In genomic region chr10:70837326-70837725, GRCm38 (mm10) we compare ENCODE assay signal across 30 mouse cellular contexts.
DNase-seq lines count a peak whose midpoint lies in the region; ATAC-seq and TF ChIP-seq lines count a peak whose summit lies in the region.
"Had no signal": no experiment of that assay in that cellular context is flagged by ENCODE, and none has a peak within 500 bp of the region (broad histone marks: within the 10 kb centered on the region; RNA-seq: fewer than 3 reads in every experiment).

No protein-coding gene starts in this region.

- ATAC-seq in hindbrain, embryonic 11.5 days (ENCODE audit: low FRiP score) = no peak
- ATAC-seq: activated CD4-positive, CD25-positive, alpha-beta regulatory T cell, adult 4 months; CD4-positive, CD25-positive, alpha-beta regulatory T cell, adult 4 months; forebrain, embryonic 14.5 days; forebrain, embryonic 16.5 days; Patski had no signal

- peak; percentile 17 for DNase-seq in heart, adult 11 months
- no peak for DNase-seq in heart, adult 9 months (ENCODE audit: low spot score in 2 of 2)
- DNase-seq in ES-CJ7 (ENCODE audit: low read depth, low spot score) (peak; percentile 75), R1 (ENCODE audit: low read depth, low spot score) (peak; percentile 90)
- DNase-seq in hindbrain, embryonic 11.5 days (ENCODE audit: low spot score) = no peak
- DNase-seq in cerebellum, adult 8-10 months = no peak
- DNase-seq in kidney, adult 9 months = no peak
- DNase-seq: adrenal gland, adult 8-10 months; adrenal gland, postnatal 14 days; adrenal gland, postnatal 36 days; B cell, adult 2 months; cerebellum, adult 11-12 months; cerebellum, adult 2 months; cerebellum, adult 9-11 months; cerebellum, postnatal 14 days; cerebellum, postnatal 36 days; embryo, embryonic 11 days had no signal

- no peak for TF ChIP-seq CTCF in E14TG2a.4 (conservative IDR thresholded peaks at IDR 0.05; ENCODE audit: low read length)

- no peak overlapping the region for H3K9ac ChIP-seq in hindbrain, embryonic 11.5 days (ENCODE audit: low read depth, low read length)
- H3K9ac ChIP-seq: embryonic facial prominence, embryonic 13.5 days; embryonic facial prominence, embryonic 15.5 days; forebrain, embryonic 12.5 days had no signal

- peaks cover 31% of the 10 kb centered on the region for H3K4me1 ChIP-seq in E14TG2a.4 (replicated peaks; ENCODE audit: low read depth, low read length)
- no peaks in the 10 kb centered on the region for H3K4me1 ChIP-seq in hindbrain, embryonic 11.5 days (replicated peaks; ENCODE audit: control insufficient read depth, insufficient read depth, low read length)
- H3K4me1 ChIP-seq: embryonic facial prominence, embryonic 13.5 days; embryonic facial prominence, embryonic 15.5 days; forebrain, embryonic 10.5 days; forebrain, embryonic 12.5 days had no signal

- peaks cover 10% of the 10 kb centered on the region for H3K36me3 ChIP-seq in E14TG2a.4 (ENCODE audit: insufficient read depth, low read length)
- H3K36me3 ChIP-seq in hindbrain, embryonic 11.5 days (ENCODE audit: control insufficient read depth, insufficient read depth, low read length) = no peaks in the 10 kb centered on the region
- H3K36me3 ChIP-seq: embryonic facial prominence, embryonic 13.5 days; embryonic facial prominence, embryonic 15.5 days; forebrain, embryonic 10.5 days; forebrain, embryonic 12.5 days; G1E had no signal

- no peak overlapping the region for H3K27ac ChIP-seq in hindbrain, embryonic 11.5 days (ENCODE audit: low read depth, low read length)
- H3K27ac ChIP-seq: embryonic facial prominence, embryonic 13.5 days; embryonic facial prominence, embryonic 15.5 days; forebrain, embryonic 10.5 days; forebrain, embryonic 12.5 days had no signal

- H3K27me3 ChIP-seq in E14TG2a.4 (ENCODE audit: insufficient read depth, low read length) = no peaks in the 10 kb centered on the region
- no peaks in the 10 kb centered on the region for H3K27me3 ChIP-seq in hindbrain, embryonic 11.5 days (ENCODE audit: control insufficient read depth, insufficient read depth, low read length)
- H3K27me3 ChIP-seq: CH12.LX; embryonic facial prominence, embryonic 13.5 days; embryonic facial prominence, embryonic 15.5 days; forebrain, embryonic 12.5 days; Patski had no signal

- H3K4me2 ChIP-seq in hindbrain, embryonic 11.5 days (replicated peaks; ENCODE audit: low read depth, low read length) = no peak overlapping the region
- H3K4me2 ChIP-seq: embryonic facial prominence, embryonic 13.5 days; embryonic facial prominence, embryonic 15.5 days; forebrain, embryonic 12.5 days had no signal

- H3K9me3 ChIP-seq in E14TG2a.4 (ENCODE audit: low read length) = peaks cover 52% of the 10 kb centered on the region
- no peaks in the 10 kb centered on the region; the same call in 1 of the 2 replicates for H3K9me3 ChIP-seq in hindbrain, embryonic 11.5 days (ENCODE audit: control insufficient read depth, low read length)
- H3K9me3 ChIP-seq: forebrain, embryonic 12.5 days had no signal

- H3K4me3 ChIP-seq in E14TG2a.4 (replicated peaks; ENCODE audit: low read length) = peak overlapping the region; percentile 79
- no peak overlapping the region for H3K4me3 ChIP-seq in hindbrain, embryonic 11.5 days (ENCODE audit: low read depth, low read length)
- H3K4me3 ChIP-seq: embryonic facial prominence, embryonic 13.5 days; embryonic facial prominence, embryonic 15.5 days; erythroblast, embryonic 14.5 days; forebrain, embryonic 10.5 days; forebrain, embryonic 12.5 days had no signal

- whole genome bisulfite sequencing in hindbrain, embryonic 11.5 days = 85% methylated on average over 6 of the region's 6 CpGs

Comparison
In these comparisons a context has a peak if more than half of its experiments do, and no peak if none do; other contexts are left out.
1. DNase-seq: peak in heart, adult 11 months (single experiment), ES-CJ7 (single experiment) and R1 (single experiment); none in heart, adult 9 months (0 of 2), hindbrain, embryonic 11.5 days (single experiment), cerebellum, adult 8-10 months (single experiment) and kidney, adult 9 months (single experiment).